Mouse (Mus musculus) B cell, adult 2 months (primary cell): ENCODE measurements around the gene Otx2.
"Not testable (repeated sequence)": the region's sequence is repeated elsewhere in the genome, so short reads cannot be mapped to it uniquely, and the experiment has no call there.

Source experiments
- DNase-seq, 2 experiments: peaks; one replicate each; pipeline ENCODE4 v3.0.0; 2022

Otx2 gene

DNA sequence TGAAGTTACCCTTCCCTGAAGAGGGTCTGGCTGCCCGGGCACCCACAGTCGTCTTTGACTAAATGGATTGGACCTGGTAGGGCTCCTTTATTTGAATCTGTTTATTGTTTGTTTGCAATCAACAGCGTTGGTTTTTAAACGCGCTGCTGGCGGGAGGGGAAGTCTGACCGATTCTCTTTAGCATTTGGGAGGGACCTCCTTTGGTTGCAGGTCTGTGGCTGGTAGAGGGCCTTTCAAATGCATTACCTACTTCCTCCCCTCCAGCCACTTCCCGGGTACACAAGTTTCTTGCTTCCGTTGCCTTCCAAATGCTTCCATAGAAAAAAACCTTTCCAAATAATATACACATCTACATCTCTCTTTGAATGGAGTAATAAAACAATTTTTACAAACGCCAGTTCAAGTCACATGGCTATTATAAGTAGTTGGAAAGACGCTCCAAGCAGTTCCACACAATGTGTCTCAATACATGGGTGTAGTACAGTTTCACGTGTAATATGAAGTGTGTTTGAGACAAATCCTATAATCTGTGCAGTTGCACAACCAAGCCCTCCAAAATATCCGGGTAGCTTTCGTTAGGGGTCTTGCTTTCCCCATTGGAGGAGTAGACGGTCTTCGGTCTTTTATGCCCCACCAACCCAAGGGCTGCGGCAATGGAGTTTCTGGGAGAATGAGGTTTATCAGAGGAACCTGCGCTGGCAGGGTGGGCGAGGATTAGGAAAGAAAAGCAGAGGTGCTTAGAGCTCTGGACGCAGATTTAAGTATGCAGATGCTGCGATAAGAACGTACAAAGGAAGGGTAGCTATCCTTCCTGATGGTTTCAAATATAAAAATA is 19.7 kb downstream of the Otx2 start:
- no peak for DNase-seq

DNA sequence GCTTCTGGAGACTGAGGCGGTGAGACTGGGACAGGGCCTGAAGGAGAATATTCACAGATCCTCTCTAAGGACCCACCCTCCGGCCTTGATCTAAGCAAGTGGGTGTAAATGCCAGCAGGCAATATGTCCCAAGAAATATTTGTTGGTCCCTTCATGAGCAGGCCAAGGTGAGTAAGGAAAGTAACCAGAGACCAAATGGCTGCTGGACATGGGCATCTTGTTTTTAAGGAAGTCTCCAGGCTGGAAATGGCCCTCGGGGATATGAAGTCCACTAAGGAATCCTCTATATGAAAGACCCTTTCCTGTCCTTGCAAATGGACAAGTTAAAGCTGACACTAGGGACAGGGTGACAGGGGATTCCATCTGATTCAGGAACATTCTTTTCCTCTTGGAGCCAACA is 20.5 kb downstream of the Otx2 start:
- no peak for DNase-seq

DNA sequence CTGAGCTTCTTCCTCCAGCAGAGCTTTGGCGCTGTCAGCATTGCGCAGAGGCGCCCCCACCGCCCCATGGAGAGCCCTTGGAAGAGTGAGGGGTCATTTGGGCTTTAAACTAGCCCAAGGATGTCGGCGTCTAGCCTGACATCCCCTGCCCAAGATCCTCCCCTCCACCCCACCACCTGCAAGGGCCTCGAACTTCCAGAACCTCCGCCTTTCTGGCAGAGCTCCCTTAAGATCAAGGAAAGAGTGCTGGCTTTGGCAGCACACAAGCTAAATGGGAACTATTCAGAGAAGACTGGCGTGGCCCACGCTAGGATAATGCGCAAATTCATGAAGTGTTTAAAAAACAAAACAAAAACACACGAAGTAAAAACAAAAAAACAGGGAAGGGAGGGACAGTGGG is 21.4 kb downstream of the Otx2 start:
- no peak for DNase-seq

DNA sequence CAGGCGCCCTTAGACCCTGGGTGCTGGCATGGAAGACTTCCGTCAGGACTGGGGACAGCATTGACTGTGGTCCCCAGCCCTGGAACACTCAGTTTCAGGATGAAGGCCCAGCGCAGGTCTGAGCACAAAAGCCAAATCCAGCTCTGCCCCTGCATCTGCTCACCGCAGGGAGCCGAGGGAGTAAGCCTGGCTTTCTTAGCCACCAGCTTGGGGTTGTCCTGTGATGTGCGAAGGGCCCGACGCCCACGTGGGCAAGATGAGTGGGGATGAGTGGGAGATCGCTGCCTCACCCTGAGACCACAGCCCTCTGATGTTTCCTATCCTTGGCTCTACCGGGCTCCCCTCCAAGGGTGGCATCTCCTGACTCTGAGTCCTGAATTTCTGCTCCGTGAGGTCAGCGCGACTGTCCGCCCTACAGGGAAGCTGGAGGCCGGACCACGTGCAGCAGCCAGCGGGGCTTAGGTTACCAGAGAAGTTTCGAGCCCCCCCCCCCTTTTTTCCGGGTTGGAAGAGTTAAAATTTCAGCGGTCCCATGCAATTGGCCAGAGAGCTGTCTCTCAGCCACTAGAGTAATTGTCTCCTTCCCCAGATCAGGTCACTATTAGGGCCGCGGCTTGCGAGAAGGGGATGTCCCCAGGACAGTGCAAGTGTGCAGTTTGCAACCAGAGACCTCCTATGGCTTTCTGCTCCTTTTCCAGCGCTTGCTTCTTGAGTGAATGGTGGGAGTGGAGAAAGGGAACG is 22.0 kb downstream of the Otx2 start:
- no peak for DNase-seq

DNA sequence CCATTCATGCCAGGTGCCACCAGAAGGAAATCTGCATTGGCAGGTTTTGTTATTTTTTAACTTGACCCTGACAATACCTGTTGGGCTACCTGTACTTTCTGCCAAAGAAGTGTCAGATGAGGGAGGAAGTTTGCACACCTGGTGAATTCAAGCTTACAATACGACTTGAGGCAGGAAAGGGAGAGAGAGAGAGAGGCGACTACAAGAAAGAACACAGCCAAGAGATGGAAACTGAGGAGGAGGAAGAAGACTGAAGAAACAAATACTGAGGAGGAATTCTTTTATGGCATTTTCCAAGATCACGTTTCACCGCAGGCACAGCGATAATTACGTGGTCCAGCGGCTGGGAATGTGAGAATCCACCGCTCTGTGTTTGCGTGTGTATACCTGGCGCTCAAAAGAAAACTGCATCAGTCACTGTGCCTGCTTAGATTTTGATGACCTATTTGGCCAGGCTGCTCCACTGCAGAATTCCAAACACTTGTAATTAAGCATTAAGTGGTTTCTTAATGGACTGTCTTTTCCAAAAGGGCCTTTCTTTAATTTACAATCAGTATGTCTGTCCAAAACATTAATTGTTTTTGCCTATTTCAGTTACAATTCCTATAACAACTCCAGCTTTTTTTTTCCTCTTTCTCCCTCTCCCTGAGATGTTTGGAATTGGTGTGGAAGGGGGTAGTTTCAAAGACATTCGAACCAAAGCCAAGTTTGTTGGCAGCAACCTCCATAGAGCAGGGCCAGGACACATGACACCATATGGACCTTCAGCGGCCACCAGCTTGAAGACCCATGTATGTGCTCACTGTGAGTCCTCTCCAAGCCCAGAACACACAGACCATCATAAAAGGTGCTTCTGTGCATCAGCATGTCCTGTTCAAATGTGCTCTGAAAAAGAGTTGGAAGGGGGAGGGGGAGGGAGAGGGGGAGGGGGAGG is 31.9 kb downstream of the Otx2 start:
- no peak for DNase-seq

DNA sequence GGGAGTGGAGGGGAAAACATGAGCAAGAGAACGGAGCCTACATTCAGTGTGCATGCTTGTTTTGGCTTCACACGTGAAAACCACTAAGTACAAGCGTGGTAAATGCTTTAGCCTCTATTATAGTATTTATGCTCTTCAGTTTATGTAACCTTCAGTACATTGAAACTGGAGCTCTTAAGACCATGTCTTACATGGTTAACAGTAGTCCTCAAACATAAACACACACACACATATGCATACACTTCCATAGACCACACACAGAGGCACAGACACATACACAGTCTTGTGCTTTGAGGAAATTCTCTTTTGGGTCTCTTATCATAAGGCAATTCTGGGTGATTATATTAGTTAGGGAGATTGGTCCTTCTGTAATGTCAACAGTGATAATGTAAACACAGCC is 40.5 kb downstream of the Otx2 start:
- no peak for DNase-seq

DNA sequence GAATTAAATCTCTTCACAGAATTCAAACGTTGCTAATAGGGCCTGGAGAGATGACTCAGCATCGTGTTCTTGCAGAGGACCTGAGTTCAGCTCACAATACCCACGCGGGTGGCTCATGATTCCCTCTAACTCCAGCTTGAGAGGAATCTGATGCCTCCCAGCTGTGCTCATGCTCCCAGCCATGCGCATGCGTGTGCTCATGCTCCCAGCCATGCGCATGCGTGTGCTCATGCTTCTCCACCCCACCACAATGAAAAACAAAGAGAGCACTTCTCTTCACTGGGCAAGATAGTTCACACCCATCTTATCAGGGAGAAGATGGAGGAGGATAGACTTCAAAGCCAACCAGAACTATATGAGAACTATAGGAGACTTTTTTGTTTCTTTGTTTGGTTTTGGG is 41.3 kb downstream of the Otx2 start:
- no peak for DNase-seq

DNA sequence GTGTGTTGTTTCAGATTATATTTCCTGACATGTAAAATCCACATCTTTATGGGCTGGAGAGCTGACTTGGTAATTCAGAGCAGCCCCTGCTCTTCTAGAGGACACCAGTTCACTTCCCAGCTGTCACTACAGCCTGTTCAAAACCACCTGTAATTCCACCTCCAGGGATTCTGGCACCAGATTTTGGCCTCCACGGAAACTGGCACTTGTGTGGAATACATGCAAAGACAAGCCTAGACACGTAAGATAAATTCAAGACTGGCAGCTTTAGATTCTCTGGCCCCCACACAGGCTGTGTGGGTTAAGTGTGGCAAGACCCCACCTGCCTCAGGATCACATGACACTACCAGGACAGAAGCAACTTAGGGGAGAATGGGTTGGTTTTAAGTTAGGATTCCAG is 42.1 kb downstream of the Otx2 start:
- no peak for DNase-seq

DNA sequence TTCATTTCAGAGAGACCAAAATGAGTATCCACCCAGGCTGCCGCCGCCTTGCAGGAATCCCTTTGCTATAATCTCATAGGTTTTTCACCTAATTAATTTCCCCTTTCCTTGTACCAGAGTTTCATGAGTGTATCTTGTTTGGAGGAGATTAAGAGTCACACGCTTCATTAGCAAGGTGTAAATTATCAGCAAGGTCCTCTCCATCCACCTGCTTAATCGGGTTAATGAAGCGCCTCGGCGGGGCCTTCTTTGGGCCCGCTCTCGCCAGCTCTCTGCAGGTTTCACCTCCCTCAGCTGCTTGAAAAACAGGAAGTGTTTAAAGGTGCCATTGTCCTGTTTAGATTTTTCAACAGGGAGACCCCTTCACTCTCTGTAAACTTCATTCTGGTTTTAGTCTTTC is 44.2 kb downstream of the Otx2 start:
- DNase-seq: no peak

DNA sequence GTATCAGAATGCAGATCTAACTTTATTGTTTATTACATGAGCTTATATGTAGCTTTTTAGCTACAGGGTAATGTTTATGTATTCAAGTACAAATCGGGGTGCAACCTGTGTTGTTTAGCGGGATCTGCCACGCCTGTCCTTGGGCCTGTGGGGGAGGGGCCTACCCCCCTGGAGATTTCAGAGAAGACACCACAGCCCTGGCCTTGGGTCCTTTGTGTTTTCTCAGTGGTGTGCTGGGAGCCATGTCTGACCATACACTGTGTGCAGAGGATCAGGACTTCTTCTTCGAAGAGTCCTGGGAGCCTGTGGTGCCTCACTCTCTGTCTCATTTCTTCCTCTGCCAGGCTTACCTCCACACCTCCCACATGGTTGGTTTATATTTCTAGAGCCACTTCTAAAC is 47.3 kb downstream of the Otx2 start:
- DNase-seq: no peak

DNA sequence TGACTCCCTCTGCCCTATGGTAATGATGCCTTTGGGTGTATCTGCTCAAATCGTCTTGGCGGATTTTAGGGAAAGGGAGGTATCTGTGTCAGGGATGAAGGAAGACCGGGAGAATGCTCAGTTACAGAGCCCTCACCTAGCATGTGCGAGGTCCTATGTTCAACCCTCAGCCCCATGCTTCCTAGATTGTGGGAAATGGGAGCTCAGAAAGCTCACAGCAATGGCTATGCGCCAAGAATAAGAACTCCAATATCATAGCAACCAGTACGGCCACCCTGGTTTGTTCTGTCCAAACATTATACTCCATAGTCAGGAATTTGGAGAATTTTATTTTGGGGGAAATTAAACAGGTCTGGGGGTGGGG is 48.3 kb downstream of the Otx2 start:
- no peak for DNase-seq

DNA sequence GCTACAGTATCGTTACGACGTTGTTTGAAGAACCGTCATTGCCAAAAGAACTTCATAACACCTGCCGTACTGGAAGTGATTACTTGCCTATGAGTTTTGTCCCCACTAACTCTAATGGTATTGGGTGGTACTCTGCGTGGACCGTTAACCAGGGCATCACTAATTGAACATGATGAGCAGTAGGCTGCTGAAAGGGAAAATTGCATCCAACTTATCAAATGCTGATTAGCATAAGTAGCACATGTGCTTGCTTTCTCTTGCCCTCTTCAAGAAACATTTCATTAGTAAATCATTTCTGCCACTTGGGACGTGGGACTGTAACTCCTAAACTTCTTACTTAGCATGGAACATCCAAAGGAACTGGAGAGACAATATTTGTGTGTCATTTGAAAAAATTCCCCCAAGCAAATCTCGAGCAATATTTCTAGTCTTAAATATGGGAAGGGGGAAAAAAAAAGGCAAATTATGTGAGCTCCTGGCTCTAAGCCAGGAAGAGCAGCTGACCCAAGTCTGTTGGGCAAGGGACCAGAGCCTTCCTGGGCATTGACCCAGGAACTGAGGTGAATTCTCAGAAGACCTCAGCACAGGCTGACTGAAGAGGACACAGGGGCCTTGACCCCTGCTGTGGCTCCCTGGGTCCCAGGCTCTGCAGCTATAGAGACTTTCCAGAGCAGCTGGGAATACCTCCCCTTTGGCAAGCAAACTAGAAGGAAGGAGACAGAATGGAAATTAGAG is 48.9 kb downstream of the Otx2 start:
- no peak for DNase-seq

DNA sequence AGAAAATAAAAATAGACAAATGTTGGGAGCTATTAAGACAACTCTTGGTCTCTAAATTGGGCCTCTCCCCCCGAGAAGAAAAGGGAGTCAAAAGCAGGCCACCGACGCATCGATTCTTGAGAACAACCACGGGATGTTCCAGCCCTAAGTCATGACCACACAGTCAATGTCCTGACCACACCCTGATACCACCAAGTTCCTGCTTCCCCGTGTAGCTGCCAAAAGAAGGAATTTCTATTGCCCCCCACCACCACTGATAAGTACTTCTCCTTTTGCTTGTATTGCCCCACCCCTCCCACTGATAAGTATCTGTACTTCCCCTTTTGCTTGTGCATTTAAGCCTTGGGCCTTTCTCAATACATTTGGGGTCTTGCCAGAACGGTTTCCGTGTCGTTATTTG is 50.9 kb downstream of the Otx2 start:
- not testable (repeated sequence) for DNase-seq

DNA sequence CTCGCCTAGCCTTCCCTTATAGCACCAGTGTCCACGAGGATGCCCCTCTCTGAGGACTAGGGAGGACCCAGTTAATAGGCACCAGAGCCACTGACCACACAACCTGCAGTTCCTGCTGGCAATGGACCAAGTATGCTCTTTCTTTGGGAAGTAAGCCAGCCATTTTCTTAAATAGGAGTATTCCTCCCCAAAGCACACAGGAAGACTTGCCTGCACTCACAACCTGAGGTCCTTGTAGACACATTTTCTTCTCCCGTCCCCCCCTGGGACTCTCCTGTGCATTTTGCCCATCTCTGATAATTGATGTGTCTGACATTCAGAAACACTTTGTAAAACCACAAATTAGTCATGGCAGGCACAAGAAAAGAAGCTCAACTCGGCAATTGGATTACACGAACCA is 57.3 kb downstream of the Otx2 start:
- no peak for DNase-seq

DNA sequence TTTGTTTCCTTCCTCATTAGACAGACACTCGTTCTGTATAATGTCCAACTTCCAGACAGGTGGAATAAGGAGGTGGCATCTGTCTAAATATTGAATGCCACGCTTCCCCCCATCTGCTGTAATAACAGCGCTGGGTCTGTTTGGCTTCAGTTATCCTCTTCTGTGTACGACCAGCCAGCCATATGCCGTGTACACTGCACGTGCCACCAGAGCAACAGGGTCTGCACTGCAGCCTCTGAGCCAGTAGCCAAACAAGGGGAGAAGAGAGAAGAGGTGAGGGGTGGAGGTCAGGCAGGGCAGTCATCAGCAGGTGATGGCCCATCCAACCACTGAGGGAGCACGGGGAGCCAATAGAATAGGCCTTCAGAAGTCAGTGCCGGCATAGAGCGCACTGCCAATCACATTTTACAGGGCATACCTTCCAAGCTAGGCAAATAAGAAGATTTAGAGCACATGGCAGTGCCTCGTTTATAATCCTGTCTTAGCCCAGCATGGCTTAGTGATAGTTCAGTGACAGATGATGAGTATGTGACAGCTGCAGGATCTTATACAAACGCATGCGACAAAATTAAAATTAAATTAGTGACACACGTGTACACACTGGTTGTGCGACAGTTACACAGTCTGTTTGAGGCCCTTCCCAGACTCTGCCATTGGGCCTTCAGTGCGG is 64.8 kb downstream of the Otx2 start:
- DNase-seq: no peak
